Mouse (Mus musculus) splenic B cell, adult 2 months (primary cell): ENCODE results near the gene Arhgef12.

Experiments
- DNase-seq: peaks from one replicate; pipeline ENCODE4 v3.0.0-alpha.2; 2011; ENCODE audit warnings: low read depth, low spot score
- H3K27me3 ChIP-seq: 2 replicates; pipeline ENCODE4 v1.6.1; 2012; ENCODE audit warnings: mild to moderate bottlenecking, low read length, moderate library complexity, mixed read lengths; ENCODE audit not compliant: control insufficient read depth, poor library complexity, insufficient read depth, severe bottlenecking
- H3K36me3 ChIP-seq: 2 replicates; pipeline ENCODE4 v1.6.1; 2012; ENCODE audit warnings: mild to moderate bottlenecking, low read length, moderate library complexity, mixed read lengths; ENCODE audit not compliant: control insufficient read depth, poor library complexity, insufficient read depth, severe bottlenecking

The Arhgef12 gene

GRCm38 (mm10) chr9:43071741-43072140, 35.3 kb downstream of the Arhgef12 start:
- H3K27me3 ChIP-seq: no peaks in the 10 kb centered on the region
- H3K36me3 ChIP-seq: no peaks in the 10 kb centered on the region
- no peak for DNase-seq

- DNase-seq: no peak
- Histone ChIP-seq H3K36me3 (no peaks in the 10 kb centered on the region), H3K27me3 (no peaks in the 10 kb centered on the region)
These were observed 35.9 kb downstream of the Arhgef12 start for GRCm38 (mm10) chr9:43071176-43071575.

DNA sequence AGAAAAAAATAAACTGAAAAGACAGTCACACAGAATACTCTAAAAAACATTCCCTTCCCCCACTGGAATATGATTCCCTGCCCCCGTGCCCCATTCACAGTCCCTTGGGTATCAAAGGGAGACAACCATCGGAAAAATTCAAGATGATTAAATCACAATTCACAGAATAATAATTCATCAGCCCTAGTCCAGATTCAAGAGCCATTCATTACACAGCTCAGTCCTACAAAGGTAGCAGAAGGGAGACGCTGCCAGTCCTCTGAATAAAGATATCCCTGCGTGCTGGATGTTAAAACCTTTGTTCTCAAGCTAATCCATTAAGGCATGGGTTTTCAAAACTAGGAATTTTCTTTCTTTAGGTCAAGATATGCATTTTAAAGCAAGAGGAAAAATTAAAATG, 36.5 kb downstream of the Arhgef12 start:
- Histone ChIP-seq H3K36me3 (no peaks in the 10 kb centered on the region), H3K27me3 (no peaks in the 10 kb centered on the region)
- DNase-seq: no peak

DNA sequence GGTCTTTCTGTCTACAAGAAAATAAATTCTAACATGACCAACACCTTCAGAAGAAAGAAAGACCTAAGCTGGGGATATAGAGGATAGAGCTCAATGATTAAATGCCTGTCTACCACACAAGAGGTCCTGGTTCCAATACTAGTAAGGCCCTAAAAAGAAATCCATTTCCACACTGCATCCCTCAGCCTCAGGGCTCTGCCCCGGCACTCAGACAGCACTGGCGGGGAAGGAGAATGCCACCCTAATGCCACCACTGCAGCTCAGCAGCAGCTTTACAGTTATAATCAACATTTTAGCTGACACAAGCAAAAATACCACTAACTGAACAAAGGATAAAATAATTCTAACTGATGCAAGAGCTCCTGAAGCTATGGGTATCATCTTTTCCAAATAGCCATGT, 36.9 kb downstream of the Arhgef12 start:
- H3K36me3 ChIP-seq: no peaks in the 10 kb centered on the region
- no peak for DNase-seq
- H3K27me3 ChIP-seq: no peaks in the 10 kb centered on the region

DNA sequence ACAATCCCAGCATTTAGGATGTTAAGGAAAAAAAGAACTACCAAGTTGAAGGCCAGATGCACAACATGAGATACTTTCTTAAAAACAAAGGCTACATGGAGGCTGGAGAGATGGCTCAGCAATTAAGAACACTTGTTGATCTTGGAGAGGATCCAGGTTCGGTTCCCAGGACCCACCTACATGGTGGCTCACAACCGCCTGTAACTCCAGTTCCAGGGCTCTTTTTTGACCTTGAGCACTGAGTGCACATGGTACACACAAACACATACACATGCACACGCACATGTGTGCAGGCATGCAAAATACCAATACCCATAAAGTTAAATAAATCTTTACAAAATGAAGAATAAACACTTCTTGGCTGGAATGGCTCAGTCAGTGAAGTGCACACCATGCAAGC, 39.1 kb downstream of the Arhgef12 start:
- Histone ChIP-seq H3K27me3 (no peaks in the 10 kb centered on the region), H3K36me3 (no peaks in the 10 kb centered on the region)
- DNase-seq: no peak

- H3K27me3 ChIP-seq: no peaks in the 10 kb centered on the region
- no peak for DNase-seq
- no peaks in the 10 kb centered on the region for H3K36me3 ChIP-seq
These were observed 41.8 kb downstream of the Arhgef12 start for GRCm38 (mm10) chr9:43065231-43065630.

DNA sequence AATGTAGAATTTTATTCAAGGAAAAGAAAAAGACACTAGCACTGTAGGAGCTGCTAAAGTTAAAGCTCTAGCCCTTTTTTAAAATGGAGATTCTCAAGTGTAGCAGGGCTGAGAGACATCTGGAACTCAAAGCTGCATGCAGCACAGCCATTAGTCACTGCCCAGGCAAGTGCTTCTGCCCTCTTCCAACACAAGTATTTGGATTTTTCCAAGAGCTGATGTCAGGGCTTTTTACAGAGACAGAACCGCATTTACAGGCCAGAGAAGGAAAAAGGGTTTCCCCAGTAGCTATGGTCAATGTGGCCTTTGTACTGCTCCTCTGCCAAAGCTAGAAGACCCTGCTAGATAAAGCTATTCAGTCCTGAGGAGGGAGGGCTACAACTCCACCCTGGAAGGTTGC, 45.5 kb downstream of the Arhgef12 start:
- no peaks in the 10 kb centered on the region for H3K36me3 ChIP-seq
- DNase-seq: no peak
- no peaks in the 10 kb centered on the region for H3K27me3 ChIP-seq

GRCm38 (mm10) chr9:43050391-43050790, 56.6 kb downstream of the Arhgef12 start:
- Histone ChIP-seq H3K36me3 (no peaks in the 10 kb centered on the region), H3K27me3 (no peaks in the 10 kb centered on the region)
- DNase-seq: no peak

- DNase-seq: no peak
- Histone ChIP-seq H3K27me3 (no peaks in the 10 kb centered on the region), H3K36me3 (no peaks in the 10 kb centered on the region)
These were observed 62.6 kb downstream of the Arhgef12 start for GRCm38 (mm10) chr9:43044481-43044880.

- no peak for DNase-seq
- Histone ChIP-seq H3K27me3 (no peaks in the 10 kb centered on the region), H3K36me3 (no peaks in the 10 kb centered on the region)
These were observed 68.6 kb downstream of the Arhgef12 start for GRCm38 (mm10) chr9:43038466-43038865.

GRCm38 (mm10) chr9:43035208-43035607, 71.8 kb downstream of the Arhgef12 start:
- H3K36me3 ChIP-seq: no peaks in the 10 kb centered on the region
- no peaks in the 10 kb centered on the region for H3K27me3 ChIP-seq
- no peak for DNase-seq

GRCm38 (mm10) chr9:43034273-43034672, 72.8 kb downstream of the Arhgef12 start:
- no peak for DNase-seq
- H3K36me3 ChIP-seq: no peaks in the 10 kb centered on the region
- no peaks in the 10 kb centered on the region for H3K27me3 ChIP-seq

DNA sequence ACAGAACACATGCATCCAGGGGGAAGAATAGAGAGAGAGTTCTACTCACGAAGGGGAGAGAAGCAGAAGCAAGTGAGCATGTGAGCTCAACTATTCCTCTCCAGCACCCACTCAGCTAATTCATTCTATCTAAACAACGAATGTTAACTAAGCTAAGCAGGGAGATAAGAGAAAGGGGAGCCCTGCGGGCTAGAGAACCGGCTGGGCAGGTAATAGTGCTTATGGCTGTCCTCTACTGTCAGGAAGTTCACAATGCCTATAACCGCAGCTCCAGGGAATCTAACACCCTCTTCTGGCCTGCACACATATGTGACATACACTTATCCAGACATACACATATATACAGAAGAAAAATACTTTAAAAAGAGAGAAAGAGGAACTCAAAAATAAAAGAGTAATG, 79.3 kb downstream of the Arhgef12 start:
- H3K27me3 ChIP-seq: no peaks in the 10 kb centered on the region
- no peaks in the 10 kb centered on the region for H3K36me3 ChIP-seq
- no peak for DNase-seq

DNA sequence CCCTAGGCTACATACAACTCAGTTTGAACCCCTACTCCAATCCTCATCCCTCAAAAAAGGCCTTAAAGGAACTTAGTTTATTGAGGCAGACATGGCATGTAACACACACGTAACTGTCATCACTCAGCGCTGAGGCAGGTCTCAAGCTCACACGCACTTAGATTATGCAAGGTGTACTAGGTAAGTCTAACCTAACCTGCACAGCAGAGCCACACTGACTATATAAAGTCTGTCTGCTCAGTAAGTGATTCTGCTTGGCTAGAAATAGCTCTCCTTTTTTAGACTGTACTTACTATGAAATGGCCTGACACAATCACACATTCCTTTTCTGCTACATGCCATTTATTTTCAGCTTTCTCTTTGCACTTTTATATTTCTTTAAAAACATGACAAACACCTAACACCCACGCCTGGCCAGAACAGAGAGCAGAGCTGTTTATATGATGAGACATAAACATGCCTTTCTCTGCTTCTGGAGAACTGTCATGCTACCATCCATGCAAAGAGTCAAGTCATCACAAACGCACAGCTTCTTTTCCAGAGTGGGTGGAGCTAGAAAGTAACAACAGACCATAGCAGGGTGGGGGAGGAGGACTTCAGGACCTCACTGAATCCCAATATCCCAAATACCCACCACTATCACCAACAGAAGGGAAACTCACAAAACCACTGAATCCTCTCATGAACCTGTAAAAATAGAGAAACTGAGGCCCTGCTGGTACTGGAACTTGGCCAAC, 85.4 kb downstream of the Arhgef12 start:
- no peaks in the 10 kb centered on the region for H3K36me3 ChIP-seq
- H3K27me3 ChIP-seq: no peaks in the 10 kb centered on the region
- no peak for DNase-seq

DNA sequence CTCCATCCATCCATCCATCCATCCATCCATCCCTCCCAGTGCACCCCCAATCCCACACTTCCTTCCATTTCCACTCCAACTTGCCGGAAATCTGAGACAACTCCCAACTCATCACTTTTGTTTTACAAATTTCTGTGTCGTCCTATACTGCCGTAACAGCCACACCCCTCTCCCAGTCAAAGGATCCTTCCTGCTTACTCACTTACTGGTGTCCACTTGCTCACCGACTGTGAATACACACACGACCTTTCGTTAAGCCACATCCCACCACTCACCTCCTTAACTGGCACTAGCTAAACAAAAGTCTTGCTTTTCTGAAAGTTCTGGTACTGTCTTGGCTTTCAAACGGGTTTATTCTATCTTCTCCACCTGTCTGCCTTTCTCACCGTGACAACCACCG, 87.4 kb downstream of the Arhgef12 start:
- Histone ChIP-seq H3K36me3 (no peaks in the 10 kb centered on the region), H3K27me3 (no peaks in the 10 kb centered on the region)
- no peak for DNase-seq

DNA sequence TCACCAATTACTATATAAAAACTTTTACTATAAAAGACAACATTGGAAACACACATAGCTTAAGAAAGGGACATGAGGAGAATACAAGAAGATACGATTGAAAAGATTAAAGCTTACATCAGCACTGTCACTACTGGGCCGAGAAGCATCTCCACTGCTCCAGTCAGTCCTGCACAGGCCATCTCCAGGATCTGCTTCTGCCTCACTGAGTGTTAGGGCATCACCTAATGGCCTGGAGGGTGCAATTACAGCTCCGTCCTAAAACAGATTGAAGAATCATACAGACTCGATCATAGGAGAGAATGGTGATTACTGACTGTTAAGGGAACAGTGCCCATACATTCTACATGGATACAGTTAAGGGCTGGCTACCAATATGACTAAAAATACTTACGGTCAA, 91.3 kb downstream of the Arhgef12 start:
- DNase-seq: no peak
- Histone ChIP-seq H3K36me3 (no peaks in the 10 kb centered on the region), H3K27me3 (no peaks in the 10 kb centered on the region)
